Mouse (Mus musculus): ENCODE data around the gene Ccdc91.

Ccdc91 gene

DNA sequence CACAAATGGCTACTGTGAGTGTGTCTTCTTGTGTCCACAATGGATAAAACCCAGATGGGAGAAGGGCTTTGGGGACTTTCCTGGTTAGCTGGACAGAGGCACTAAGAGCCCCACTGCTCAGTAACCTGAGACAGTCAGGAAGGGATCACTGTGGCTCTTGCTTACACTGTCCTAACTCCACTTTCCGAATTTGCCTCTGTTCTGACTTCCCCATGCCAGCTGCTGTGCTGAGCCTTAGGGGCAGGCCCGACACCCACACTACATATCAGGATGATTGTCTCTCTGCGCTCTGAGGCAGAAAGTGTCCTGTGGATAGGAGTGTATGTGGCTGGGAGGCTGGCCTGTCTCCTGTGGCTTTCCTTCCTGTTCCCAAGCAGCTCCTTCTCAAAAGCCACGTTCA, 97.5 kb downstream of the Ccdc91 start:
- DNase-seq (ENCODE audit: low spot score in 2 of 2), result no peak

DNA sequence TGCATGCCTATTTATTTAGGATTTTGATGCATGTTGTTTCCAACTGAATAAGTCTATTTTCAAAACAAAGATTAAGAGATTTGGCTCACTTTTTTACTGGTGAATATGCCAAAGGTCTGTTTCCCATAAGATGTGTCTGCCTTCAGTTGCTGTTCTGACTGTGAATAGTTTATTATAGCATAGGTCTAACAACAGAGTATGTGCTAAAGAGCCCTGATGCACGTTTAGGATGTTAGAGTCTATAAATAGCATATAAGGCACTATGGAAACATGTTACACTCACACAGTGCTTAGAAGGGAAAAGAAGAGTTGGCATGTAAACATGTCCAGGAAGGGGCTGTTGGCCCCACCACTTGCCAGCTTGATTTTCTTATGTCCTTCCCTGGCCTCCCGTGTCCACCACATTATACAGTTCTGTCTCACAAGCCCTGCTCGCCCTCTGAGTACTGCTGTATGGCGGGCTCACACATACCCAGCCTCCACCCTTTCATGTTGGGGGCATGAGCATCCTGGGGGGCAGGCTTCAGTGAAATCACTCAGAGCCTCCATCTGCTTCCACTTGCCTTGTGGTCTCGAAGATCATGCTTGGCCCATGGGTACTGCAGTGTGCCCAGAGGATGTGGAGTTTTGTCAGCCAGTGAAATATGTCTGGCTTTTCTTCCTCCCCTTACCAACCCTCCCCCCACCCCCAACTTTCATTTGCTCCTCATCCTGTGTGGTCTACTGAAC, 99.0 kb downstream of the Ccdc91 start:
- no peak for DNase-seq (ENCODE audit: low spot score in 2 of 2)

DNA sequence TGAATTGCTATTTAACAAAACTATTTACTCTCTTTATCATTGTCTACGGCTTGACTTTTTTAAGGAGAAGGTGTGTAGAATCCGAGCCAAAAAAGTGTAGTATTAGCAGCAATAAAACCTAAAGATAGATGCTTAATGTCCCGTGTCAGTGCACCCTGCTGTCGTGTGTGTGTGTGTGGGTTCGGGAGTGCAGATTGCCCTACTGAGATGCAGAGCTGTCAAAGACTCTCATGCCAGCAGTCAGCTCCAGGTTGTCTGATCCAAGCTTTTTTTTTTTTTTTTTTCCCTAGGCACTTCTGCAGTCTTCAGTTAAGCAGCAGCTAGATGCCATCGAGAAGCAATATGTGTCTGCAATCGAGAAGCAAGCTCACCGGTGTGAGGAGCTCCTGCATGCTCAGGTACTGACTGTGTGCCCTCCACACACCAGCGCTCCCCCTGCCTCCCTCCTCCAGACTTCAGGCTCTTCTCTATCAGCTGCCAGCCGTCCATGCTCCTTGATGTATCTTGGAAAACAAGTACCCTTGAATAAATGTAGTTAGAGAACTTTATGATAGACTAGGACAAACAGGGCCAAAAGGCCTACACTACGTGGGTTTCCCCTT, 99.7 kb downstream of the Ccdc91 start:
- no peak for DNase-seq (ENCODE audit: low spot score in 2 of 2)

DNA sequence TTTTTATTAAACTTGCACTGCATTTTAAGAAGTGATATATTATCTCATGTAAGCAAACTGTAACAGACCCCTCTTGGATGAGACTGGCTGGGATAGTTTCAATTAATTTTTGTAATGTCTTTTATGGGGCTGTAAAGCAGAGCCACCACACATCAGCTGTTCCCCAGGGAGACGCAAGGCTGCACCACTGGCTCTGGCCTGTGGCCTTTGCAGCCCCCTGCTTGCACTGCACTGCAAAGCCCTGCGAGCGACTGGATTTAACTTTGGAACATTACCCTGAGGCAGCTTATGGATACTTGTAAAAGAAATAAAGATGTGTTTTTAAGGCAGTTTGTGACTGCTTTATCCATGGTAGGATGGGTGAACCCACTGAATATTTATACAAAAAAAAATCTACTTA, 112.0 kb downstream of the Ccdc91 start:
- DNase-seq (ENCODE audit: low spot score in 2 of 2), result no peak

DNA sequence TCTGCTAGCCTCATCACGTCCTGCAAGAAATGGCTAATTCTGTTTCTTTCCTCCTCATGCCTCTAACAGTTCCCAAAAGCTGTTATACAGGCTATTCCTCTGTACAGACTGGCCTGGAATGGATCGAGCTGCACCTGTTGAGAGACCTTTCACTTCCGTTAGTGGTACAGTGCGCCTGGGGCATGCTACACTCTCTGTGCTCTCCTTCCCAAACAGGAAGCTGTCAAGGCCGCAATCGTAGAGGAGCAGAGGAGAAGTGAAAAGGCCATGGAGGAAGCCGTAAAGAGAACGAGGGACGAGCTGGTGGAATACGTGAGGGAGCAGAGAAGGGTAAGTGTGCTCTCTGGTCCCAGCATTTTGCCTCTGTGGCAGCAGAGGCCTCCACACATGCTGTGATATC, 131.0 kb downstream of the Ccdc91 start:
- DNase-seq (ENCODE audit: low spot score in 2 of 2), result no peak

DNA sequence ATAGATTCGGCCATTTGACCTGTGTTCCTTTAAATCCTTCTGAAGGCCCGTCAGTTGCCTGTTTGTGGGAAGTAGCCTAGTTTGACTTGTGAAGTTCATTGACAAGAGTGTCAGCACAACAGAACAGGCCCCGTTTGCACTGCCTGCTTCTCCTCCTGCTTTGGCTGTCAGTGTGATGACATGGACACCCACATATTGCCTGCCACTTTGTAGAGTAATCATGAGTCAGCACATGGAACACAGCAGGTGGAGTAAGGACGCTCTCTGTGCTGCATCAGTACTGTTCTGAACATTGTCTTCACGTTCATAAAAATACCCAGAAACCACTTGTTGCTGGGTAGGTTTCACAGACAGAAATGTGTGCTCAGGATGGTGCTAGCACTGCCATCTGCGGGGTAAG, 132.0 kb downstream of the Ccdc91 start:
- peak; percentile 22 to 34 for DNase-seq (ENCODE audit: low spot score in 2 of 2)

DNA sequence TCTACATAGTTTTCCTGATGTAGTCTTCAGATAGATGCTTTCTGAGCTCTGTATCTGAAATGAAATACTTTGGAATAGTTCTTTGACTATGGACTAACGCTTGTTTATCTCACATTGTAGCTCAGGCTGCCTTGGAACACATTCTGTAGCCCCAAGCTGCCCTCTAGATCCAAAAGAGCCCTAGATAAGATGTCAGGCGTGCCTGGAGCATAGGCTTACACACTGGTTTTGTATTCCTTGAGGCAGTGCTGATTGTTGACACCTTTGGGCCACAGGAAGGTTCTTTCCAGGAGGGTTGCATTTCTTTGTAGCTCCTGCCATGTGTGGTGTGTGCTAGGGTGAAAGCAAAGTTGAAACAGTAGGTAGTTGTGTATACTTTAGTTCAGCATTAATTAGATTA, 139.7 kb downstream of the Ccdc91 start:
- no peak for DNase-seq (ENCODE audit: low spot score in 2 of 2)

DNA sequence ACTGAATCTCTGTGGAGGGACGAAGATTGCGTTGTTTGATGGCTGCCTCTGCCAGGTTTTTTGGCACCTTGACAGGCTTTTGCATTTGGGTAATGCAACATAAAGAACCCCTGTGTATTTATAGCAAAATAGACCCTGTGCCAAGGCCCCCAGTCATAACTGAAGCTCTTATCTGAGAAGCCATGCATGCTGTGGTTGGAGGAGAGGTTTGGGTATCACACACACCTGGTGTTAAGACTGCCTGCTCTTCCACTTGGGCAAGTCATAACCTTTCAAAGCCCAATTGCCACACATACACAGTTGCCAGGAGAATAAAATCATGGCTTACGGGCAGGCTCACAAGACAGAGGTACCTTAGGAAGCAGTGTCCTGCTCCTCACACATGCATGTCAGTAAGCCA, 147.5 kb downstream of the Ccdc91 start:
- no peak for DNase-seq (ENCODE audit: low spot score in 2 of 2)

DNA sequence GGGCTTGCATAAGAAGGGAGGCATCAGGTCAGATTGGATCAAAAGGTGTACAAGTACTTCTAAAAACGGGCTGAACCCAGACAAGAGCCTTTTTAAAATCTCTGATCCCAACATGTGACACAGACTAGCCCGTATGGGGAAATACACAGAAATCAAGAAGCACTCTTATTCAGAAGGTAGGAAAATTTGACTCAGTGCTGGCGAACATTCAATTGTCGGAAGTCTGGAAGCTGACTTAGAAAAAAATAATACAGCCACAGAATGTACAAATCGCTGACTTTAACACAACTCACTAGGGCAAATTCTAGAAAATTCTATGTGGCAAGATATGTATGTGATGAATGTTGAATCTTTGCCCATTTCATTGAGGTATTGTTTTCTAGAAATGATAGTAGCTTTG, 160.8 kb downstream of the Ccdc91 start:
- DNase-seq (ENCODE audit: low spot score in 2 of 2), result no peak

DNA sequence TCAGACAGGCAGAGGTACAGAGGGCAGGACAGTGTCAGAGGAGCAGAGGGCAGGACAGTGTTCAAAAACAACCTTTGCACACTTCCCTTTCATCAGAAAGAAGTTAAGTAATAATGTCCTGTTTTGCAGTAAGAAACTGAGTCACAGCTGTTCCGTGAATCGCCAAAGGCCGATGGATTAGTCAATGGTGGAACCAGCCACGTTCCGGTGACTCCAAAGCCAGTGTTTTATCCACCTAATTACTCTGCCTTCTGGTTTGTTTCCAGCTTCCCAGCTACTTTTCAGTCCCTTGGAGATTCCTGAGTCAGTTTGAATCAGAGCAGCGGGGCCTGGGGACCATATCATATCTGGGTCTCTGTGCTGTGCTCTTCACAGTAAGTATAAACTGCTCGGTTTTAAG, 168.2 kb downstream of the Ccdc91 start:
- DNase-seq (ENCODE audit: low spot score in 2 of 2), result no peak

DNA sequence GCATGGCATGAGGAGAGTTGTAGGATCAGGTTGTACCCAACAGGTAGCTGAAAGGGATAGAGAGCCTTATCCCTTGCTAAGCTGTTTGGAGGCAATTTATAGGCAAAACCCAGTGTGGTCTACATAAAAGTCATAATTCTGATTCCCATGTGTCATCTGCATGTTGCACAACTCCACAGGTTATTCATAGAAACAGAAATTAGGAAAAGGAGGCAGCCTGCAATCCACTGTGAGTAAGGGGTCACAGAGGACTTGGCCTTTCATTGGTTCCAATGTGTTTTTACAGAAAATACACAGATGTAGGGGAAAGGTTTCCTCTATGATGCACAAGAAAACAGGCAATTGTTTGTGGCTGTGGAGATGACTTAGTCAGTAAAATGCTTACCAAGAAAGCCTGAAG, 168.8 kb downstream of the Ccdc91 start:
- DNase-seq (ENCODE audit: low spot score in 2 of 2), result no peak

DNA sequence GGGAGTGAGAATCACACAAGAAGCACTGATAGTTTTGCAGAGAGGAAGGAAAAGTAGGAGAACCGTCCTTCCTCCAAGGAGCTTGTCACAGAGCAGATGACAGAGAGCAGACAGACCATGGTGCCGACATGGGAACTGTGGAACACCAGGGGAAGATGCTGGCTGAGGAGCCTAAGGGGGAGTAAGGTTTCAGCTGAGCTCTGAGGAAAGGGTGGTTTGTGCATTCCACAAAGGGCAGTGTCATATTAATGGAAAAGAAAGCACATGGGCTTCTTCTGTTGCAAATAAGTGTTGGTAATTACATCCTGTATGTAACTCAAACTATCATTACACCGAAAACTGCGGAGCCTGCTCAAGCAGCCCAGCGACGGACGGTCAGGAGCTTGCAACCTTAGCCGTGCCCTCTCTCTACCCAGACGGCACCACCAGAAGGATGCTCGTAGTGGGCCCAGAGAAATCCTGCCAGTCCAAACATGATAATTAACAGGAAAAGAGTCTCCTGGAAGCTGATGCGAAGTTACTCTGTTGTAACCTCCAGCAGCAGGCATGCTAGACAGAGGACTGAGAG, 170.9 kb downstream of the Ccdc91 start:
- no peak for DNase-seq (ENCODE audit: low spot score in 2 of 2)

DNA sequence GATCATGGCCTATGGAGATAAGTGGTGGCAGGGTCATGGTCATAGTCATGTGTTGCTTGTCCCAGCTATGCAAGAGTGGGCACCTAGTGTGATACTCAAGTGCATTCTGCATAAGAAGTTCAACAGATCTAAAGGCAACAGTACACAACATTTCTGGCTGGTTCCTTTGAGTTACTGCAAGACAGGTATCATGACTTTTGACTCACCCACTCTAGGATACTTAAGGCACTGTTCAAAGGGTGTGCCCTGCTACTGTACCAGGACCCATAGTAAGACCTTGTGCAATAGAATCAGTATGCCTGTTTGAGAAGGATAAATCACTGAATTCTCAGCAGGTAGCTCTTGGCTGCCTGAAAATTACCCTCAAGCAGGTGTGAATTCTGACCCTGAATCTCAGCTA, 182.4 kb downstream of the Ccdc91 start:
- DNase-seq (ENCODE audit: low spot score in 2 of 2), result no peak

DNA sequence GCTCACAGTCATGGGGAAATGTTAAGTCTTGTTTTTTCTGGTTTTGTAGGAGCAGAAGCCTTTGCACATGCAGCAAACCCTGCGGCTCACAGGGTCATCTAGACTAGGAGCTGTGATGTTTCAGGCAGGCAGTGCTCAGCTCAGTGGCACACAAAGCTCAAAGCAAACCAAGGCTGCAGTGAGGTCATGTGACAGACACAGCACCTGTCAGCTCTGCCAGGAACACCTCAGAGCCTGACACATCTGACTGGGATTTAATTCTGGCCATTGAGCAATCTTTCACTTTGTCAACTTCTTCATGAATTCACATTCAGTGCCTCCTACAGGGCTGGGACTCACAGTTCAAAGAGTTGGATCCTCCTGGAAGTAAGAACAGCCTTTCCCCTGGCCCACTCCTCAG, 185.1 kb downstream of the Ccdc91 start:
- DNase-seq (ENCODE audit: low spot score in 2 of 2), result no peak

DNA sequence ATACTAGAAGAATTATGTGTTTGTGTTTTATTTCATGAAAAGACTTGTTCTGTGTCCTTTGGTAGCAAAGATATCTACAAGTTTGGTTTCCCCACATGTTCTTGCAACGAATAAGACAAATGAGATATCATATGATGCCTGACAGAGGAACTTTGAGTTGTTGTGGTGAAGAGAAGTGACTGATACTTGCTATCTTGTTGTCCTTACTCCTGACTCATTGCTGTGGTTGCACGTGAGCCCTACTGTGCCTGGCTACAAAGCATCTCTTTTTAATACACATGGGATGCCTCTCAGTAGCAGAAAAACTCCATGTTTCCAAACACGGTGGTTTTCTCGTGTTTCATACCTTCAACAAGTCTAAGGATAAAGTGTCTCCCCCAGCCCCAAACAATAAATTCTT, 186.2 kb downstream of the Ccdc91 start:
- DNase-seq (ENCODE audit: low spot score in 2 of 2), result no peak

DNA sequence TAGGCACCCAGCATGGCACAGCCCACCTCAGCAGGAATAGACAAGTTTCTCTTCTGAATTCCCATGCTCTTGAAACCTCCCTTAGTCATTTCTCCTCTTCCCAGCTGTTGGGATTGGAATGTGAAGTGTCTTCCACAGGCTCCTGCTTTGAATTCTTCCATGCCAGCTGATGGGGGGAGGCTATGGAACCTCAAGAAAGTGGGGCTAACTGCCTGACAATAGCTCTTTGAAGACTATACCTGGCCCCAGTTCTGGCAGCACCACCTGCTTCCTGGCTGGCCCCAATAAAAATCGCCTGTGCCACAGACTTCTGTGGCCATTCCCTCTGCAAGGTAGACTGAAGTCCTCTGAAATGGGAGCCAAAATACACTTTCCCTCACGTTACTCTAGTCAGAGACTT, 187.0 kb downstream of the Ccdc91 start:
- DNase-seq (ENCODE audit: low spot score in 2 of 2), result no peak

DNA sequence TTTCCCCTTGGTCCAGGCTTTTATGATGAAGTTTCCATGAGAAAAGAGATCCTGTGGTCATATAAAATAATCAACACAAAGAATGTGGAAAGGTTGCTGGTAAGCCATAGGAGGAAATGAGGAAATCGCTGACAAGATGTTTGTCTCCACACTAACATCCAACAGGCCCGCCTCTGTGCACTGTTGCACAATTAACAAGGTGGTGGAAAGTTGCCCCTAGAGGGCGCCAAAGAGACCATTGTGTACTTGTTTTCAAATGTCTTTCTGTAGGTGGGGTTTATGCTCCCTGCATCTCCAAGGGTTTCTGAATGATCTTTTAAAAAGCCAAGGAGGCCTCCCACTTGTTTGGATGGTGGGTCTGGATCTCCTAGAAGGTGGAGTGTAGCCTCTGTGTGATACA, 188.7 kb downstream of the Ccdc91 start:
- DNase-seq (ENCODE audit: low spot score in 2 of 2), result peak in 1 of 2 experiments; percentile 12

DNA sequence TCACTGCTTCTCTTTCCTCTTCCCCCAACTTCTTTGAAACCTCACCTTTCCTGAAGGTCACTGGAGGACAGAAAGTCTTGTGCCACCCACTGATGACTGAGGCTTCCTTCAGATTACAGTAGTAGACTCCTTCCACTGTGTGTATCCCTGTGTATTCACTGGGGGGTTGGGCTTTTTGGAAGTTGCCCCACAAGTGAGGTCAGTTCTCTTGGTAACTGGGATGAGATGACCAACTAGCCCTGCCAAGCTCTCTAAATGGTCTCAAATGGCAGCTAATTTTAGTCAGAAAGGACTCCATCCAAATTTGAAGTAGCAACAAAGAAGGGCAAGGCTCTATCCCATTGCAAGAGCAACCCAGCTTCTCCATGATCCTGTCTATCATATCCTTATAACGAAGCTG, 195.7 kb downstream of the Ccdc91 start:
- no peak for DNase-seq (ENCODE audit: low spot score in 2 of 2)

DNA sequence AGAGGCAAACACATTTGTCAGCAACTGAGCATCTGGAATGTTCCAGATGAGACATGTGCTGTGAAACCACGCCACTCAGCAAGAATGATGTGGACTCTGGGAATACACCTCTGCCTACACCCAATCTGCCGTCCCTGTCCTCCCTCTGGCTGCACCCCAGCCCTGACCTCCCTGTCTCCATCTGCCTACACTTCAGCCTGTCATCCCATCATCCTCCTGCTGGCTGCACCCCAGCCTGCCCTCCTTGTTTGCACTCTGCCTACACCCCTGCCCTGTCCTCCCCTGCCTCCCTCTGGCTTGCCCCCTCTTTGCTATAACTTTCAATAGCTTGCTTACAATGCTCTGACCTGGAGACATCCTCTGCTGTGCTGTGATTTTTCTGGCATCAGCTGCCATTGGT, 196.9 kb downstream of the Ccdc91 start:
- no peak for DNase-seq (ENCODE audit: low spot score in 2 of 2)

DNA sequence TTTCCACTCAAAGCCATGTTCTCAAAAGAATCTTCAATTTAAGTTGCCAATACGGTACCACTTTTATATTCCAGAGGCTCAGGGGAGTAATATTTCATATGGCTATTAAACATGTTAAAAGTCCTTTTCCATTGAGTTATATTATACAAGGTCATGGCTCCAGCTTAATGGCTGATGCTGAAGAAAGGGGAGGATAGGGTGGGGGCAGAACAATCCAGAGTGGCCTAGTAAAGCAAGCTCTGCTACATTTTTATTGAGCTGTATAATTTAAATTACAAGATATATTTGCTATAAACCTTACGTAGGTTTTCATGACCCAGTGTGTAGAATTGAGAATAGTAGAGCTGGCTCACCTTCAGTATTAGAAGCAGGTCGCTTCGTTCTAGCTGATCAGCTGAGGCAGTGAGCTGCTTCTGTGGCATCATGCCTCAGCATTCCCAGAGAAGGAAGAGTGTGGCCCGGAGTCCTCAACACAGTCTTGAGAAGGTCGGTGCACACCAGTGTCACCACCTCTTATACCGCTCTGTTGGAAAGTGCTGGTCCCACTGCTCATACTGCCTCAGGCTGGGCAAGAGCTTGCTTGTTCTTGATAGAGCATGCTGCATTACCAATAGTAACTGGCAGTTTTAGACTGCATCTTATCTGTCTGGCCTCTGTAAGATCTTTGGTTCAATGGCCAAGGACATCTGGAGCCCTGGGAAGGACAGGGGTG, 199.6 kb downstream of the Ccdc91 start:
- no peak for DNase-seq (ENCODE audit: low spot score in 2 of 2)

DNA sequence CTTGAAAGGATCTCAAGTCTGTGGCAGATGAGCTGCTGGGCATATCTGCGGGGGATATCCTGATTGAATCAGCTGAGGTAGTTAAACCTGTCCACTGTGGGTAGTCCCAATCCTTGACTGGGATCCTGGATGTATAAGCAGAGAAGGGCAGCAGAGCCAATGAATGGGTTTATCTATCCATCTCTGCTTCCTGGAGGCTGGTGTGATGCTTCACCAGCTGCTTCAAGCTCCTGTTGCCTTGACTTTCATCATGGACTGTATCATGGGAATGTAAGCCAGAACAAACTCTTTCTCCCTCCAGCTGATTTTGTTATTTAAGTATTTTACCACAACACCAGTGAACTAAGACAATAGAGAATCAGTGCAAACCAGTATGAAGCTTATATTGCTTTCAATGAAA, 200.6 kb downstream of the Ccdc91 start:
- DNase-seq (ENCODE audit: low spot score in 2 of 2), result no peak
